Mouse (Mus musculus) neural tube, embryonic 13.5 days (tissue): ENCODE results near the gene Olfr819. TPM values are rescaled to one million over a fixed set of nuclear protein-coding genes. Genes with fewer than 3 reads are reported as not detected.
"Not testable (repeated sequence)": the region's sequence is repeated elsewhere in the genome, so short reads cannot be mapped to it uniquely, and the experiment has no call there.

Source experiments
- ATAC-seq: fragments of 200-750 bp; cut with Nextera tagmentation; 2 replicates; pipeline ENCODE4 v1.8.0; 2017; ENCODE audit warnings: low read depth, mild to moderate bottlenecking, moderate TSS enrichment, moderate library complexity
- H3K27ac ChIP-seq: fragments of 300-500 bp; sonication (generic); replicated peaks from 2 replicates; pipeline ENCODE4 v1.5.1; 2015; ENCODE audit warnings: moderate library complexity, mild to moderate bottlenecking, inconsistent platforms
- H3K27me3 ChIP-seq: fragments of 300-500 bp; sonication (generic); 2 replicates; pipeline ENCODE4 v1.6.1; 2015; ENCODE audit warnings: mild to moderate bottlenecking, inconsistent platforms
- H3K36me3 ChIP-seq: fragments of 300-500 bp; sonication (generic); 2 replicates; pipeline ENCODE4 v1.6.1; 2015; ENCODE audit warnings: mild to moderate bottlenecking, inconsistent platforms
- H3K4me1 ChIP-seq: fragments of 300-500 bp; sonication (generic); replicated peaks from 2 replicates; pipeline ENCODE4 v1.6.1; 2015; ENCODE audit warnings: inconsistent platforms
- H3K4me2 ChIP-seq: fragments of 300-500 bp; sonication (generic); 2 replicates; pipeline ENCODE4 v1.6.1; 2015; ENCODE audit warnings: inconsistent platforms, mild to moderate bottlenecking, moderate library complexity
- H3K4me3 ChIP-seq: fragments of 300-500 bp; sonication (generic); 2 replicates; pipeline ENCODE4 v1.5.1; 2015; ENCODE audit warnings: mild to moderate bottlenecking, inconsistent platforms
- H3K9ac ChIP-seq: fragments of 300-500 bp; sonication (generic); 2 replicates; pipeline ENCODE4 v1.6.1; 2015; ENCODE audit warnings: moderate library complexity, mild to moderate bottlenecking, inconsistent platforms
- H3K9me3 ChIP-seq: fragments of 300-500 bp; sonication (generic); 2 replicates; pipeline ENCODE4 v1.6.1; 2016; ENCODE audit warnings: inconsistent platforms
- WGBS: fragments of 180-500 bp; shearing (Covaris S2); methylation state at CpG from one replicate; pipeline ENCODE4 v1.1.7; 2015; 5-methylcytosine and 5-hydroxymethylcytosine counted together
- polyA plus RNA-seq: library from polyadenylated mRNA; unstranded; fragments of >200 nt; fragmentation: Nextera tagmentation; extraction: Ambion mirVana; gene quantifications from 2 replicates; pipeline ENCODE4 v1.2.1, GENCODE M21; 2015

Olfr819 gene
- polyA plus RNA-seq = not detected in 2 replicates

DNA sequence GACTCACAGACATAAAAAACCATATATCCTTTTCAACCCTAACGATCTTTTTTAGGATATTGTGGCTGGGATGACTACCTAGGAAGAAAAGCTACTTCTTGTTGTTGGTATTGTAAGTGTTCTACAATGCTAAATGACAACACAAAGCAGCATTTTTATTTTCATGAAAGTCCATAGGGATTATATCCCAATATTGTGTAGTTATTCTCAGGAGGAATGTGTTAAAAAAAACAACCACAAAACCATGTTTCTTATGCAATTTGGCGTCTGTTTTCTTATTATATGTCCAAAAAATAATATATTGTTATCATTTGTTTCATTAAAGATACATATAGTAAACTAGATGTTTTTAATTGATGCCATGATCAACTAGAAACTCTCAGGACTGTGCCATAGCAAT is at the start of gene Olfr819:
Gene Olfr819 (minus strand): TSS at position 101 of the 400 bp plus-strand sequence.
- not testable (repeated sequence) for H3K27ac ChIP-seq, H3K4me2 ChIP-seq, H3K4me3 ChIP-seq, H3K27me3 ChIP-seq, H3K9ac ChIP-seq, H3K9me3 ChIP-seq, H3K4me1 ChIP-seq, H3K36me3 ChIP-seq, ATAC-seq
- 83% methylated on average over 2 of the region's 2 CpGs for WGBS

DNA sequence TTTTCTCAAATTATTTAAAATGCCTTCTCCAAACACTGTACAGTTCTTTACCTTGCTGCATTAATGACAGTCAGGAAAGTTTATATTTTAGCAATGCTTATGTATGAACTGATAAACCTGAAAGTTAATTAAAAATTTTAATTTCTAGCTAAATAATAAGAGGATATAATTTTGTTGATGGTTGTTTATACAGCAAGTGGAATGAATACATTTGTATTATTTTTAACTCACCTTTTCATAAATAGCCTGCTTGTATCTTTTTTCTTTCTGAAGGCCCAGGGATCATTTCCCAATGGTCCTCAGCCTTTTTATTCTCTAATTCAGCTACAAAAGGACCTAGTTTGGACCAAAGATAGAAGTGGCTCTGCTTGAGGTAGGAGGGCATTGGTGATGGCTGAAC is 45.3 kb upstream of the Olfr819 start, which contains the start of gene Olfr820:
Gene Olfr820 (plus strand): TSS at position 301 of the 400 bp plus-strand sequence.
- no peaks in the 10 kb centered on the region for H3K4me1 ChIP-seq
- no peak within 1 kb of the TSS for H3K27ac ChIP-seq
- H3K9me3 ChIP-seq = no peaks in the 10 kb centered on the region
- H3K36me3 ChIP-seq = no peaks in the 10 kb centered on the region
- no peak within 1 kb of the TSS for H3K4me3 ChIP-seq
- H3K9ac ChIP-seq = no peak within 1 kb of the TSS
- no peak for ATAC-seq
- H3K4me2 ChIP-seq = no peak within 1 kb of the TSS
- H3K27me3 ChIP-seq = no peaks in the 10 kb centered on the region

- not testable (repeated sequence) for H3K4me1 ChIP-seq, H3K4me3 ChIP-seq, H3K9ac ChIP-seq, ATAC-seq, H3K27me3 ChIP-seq, H3K9me3 ChIP-seq, H3K4me2 ChIP-seq, H3K27ac ChIP-seq, H3K36me3 ChIP-seq
- 84% methylated on average over 4 of the region's 4 CpGs for whole genome bisulfite sequencing
Observed at GRCm38 (mm10) chr10:130005366-130005765, 38.3 kb upstream of the Olfr819 start.

DNA sequence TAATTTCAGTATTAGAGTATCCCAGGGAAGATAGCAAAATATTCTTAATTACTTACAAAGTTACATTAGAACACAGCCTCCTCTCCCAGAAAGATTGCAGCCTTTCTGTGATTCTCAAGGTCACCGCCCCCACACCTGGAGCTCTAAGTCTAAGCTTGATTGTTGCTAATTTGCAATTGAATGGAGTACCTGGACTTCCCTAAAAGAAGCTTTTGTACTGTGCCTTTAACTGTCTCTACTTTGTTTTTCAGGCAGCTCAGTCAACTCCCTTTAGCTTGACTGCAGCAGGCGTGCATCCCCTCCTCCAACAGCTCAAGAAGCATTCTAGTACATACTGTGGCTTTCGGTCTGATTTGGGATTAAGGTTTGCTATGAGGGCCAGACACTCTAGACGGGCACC is 37.0 kb upstream of the Olfr819 start:
- not testable (repeated sequence) for H3K27ac ChIP-seq
- 86% methylated on average over 4 of the region's 4 CpGs for WGBS

DNA sequence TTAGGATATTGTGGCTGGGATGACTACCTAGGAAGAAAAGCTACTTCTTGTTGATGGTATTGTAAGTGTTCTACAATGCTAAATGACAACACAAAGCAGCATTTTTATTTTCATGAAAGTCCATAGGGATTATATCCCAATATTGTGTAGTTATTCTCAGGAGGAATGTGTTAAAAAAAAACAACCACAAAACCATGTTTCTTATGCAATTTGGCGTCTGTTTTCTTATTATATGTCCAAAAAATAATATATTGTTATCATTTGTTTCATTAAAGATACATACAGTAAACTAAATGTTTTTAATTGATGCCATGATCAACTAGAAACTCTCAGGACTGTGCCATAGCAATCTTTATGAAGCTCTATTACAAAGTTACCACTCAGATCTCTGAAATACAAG is 17.9 kb upstream of the Olfr819 start, which contains the start of gene Gm10310:
Gene Gm10310 (minus strand): TSS at position 101 of the 400 bp plus-strand sequence.
- H3K36me3 ChIP-seq, H3K4me2 ChIP-seq, ATAC-seq, H3K4me3 ChIP-seq, H3K9ac ChIP-seq, H3K27me3 ChIP-seq, H3K27ac ChIP-seq, H3K9me3 ChIP-seq, H3K4me1 ChIP-seq: not testable (repeated sequence)
- WGBS = no CpG with 5 or more reads among the region's 1 CpGs

More for the DNA sequence above, 37.0 kb upstream of the Olfr819 start:
- H3K27me3 ChIP-seq, H3K36me3 ChIP-seq, ATAC-seq, H3K4me1 ChIP-seq, H3K4me3 ChIP-seq, H3K9ac ChIP-seq, H3K4me2 ChIP-seq, H3K9me3 ChIP-seq: not testable (repeated sequence)

GRCm38 (mm10) chr10:129981867-129982266 is 14.8 kb upstream of the Olfr819 start:
- not testable (repeated sequence) for ATAC-seq, H3K4me2 ChIP-seq, H3K36me3 ChIP-seq, H3K9ac ChIP-seq, H3K9me3 ChIP-seq, H3K27ac ChIP-seq, H3K27me3 ChIP-seq, H3K4me3 ChIP-seq, H3K4me1 ChIP-seq
- WGBS = no CpG with 5 or more reads among the region's 3 CpGs

- not testable (repeated sequence) for H3K36me3 ChIP-seq, H3K4me3 ChIP-seq, ATAC-seq, H3K9ac ChIP-seq, H3K9me3 ChIP-seq, H3K4me2 ChIP-seq, H3K27ac ChIP-seq, H3K27me3 ChIP-seq, H3K4me1 ChIP-seq
- WGBS = no CpG with 5 or more reads among the region's 2 CpGs
Observed at GRCm38 (mm10) chr10:129976040-129976439, 9.0 kb upstream of the Olfr819 start, which contains the start of gene Olfr247. Gene Olfr247, minus strand, starts transcription at chr10:129976140.

- H3K4me3 ChIP-seq, H3K27ac ChIP-seq, H3K36me3 ChIP-seq, H3K4me2 ChIP-seq, ATAC-seq, H3K27me3 ChIP-seq, H3K4me1 ChIP-seq, H3K9ac ChIP-seq, H3K9me3 ChIP-seq: not testable (repeated sequence)
- WGBS = no CpG with 5 or more reads among the region's 3 CpGs
Observed at GRCm38 (mm10) chr10:129972994-129973393, 5.9 kb upstream of the Olfr819 start.

DNA sequence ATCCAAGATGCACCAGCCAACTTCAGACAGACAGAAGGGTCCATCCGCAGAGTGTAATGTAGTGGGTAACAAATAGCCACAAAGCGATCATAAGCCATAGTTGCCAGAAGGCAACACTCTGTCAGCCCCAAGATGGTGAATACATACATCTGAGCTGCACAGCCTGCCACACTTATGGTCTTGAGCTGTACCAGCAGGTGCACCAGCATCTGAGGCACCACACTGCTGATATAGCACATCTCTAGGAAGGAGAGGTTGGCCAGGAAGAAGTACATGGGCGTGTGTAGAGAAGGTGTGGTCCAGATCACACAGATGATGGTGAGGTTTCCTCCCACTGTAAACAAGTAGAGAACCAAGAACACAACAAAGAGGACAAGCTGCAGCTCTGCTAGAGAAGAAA is 834 bp downstream of the Olfr819 start:
- not testable (repeated sequence) for H3K27ac ChIP-seq, ATAC-seq, H3K4me2 ChIP-seq, H3K4me1 ChIP-seq, H3K9ac ChIP-seq, H3K27me3 ChIP-seq, H3K36me3 ChIP-seq, H3K4me3 ChIP-seq, H3K9me3 ChIP-seq
- WGBS = 97% methylated on average over 2 of the region's 3 CpGs

DNA sequence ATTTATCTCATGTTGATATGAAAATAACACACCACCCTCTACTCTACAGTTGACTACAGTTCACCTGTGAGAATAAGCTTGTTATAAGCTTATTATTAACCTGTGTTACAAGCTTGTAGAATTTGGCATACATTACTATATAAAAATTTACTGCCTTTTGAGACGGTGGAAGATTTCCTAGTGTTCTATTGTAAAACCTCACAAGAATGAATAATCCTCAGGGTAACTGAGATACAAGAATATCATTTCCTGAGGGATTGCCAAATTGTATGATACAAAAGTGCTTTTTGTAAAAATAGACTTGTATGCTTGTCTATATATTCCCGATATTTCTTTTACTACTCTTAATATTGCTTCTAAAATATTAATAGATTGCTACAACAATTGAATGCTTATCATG is 18.1 kb downstream of the Olfr819 start, which contains the start of gene Olfr818:
Gene Olfr818 (minus strand): TSS at position 101 of the 400 bp plus-strand sequence.
- H3K9ac ChIP-seq = no peak within 1 kb of the TSS
- WGBS = 88% methylated on average over 2 of the region's 2 CpGs
- H3K27me3 ChIP-seq = no peaks in the 10 kb centered on the region
- H3K4me1 ChIP-seq = no peaks in the 10 kb centered on the region
- H3K4me3 ChIP-seq = no peak within 1 kb of the TSS
- no peaks in the 10 kb centered on the region for H3K9me3 ChIP-seq
- no peak within 1 kb of the TSS for H3K4me2 ChIP-seq
- no peak for ATAC-seq
- no peak within 1 kb of the TSS for H3K27ac ChIP-seq
- H3K36me3 ChIP-seq = no peaks in the 10 kb centered on the region

- Histone ChIP-seq H3K27me3 (no peaks in the 10 kb centered on the region), H3K4me2 (no peak within 1 kb of the TSS), H3K4me1 (no peaks in the 10 kb centered on the region), H3K27ac (no peak within 1 kb of the TSS), H3K4me3 (no peak within 1 kb of the TSS), H3K9ac (no peak within 1 kb of the TSS), H3K36me3 (no peaks in the 10 kb centered on the region), H3K9me3 (no peaks in the 10 kb centered on the region)
- no peak for ATAC-seq
- WGBS = 80% methylated on average over 1 of the region's 1 CpGs
Observed at GRCm38 (mm10) chr10:129915497-129915896, 51.6 kb downstream of the Olfr819 start, which contains the start of gene Olfr816. Gene Olfr816, minus strand, starts transcription at chr10:129915597.
